Mouse (Mus musculus): ENCODE measurements around the gene Sptlc3. TPM values are rescaled to one million over a fixed set of nuclear protein-coding genes. Genes with fewer than 3 reads are reported as not detected.

Gene Sptlc3
- polyA plus RNA-seq, 2 experiments: not detected

DNA sequence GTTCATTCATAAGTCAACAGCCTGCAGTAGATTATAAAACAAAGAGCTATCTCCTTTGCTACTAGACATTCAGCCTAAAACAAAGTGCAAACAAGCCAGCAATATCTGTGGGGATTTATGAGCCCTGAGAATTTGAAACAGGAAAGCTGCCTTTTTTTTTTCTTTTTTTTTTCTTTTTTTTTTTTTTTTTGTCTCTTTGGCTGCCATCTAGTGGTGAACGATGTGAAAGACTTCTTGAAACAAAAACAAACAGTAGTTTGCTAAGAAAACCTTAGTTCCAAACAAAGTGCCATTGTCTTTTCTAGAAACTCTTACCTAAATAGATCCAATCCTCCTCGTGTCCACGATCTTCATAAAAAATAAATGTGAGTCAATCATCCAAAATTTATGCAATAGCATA lies 85.6 kb downstream of the Sptlc3 start:
- WGBS (ENCODE audit: insufficient replicate concordance): 6% methylated on average over 3 of the region's 3 CpGs

DNA sequence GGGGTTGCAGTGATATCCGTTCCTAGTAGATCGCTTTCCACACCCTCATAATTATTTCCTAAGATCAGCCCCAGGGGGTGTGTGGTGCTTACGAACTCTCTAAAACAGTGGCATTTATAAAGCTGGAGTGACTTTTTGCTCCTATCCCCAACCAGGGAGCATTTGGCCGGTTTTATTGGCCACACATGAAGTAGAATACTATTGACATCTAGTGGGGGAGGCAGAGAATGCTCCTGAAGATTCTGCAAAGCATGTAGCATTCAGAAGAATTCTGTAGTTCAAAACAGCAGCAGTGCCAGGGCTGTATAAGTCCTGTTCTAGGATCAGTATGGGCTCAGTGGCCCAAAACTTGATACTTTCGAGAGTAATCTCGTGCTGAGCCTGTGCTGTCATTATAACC lies 89.1 kb downstream of the Sptlc3 start:
- WGBS (ENCODE audit: insufficient replicate concordance): 41% methylated on average over 6 of the region's 6 CpGs
- no peak overlapping the region for H3K9ac ChIP-seq (replicated peaks)
- H3K36me3 ChIP-seq (replicated peaks; ENCODE audit: control insufficient read depth, insufficient read depth, low read depth): no peaks in the 10 kb centered on the region
- H3K4me2 ChIP-seq (ENCODE audit: low read depth): no peak overlapping the region
- no peak overlapping the region for H3K27ac ChIP-seq
- DNase-seq (ENCODE audit: low read depth in 3 of 3, low spot score in 3 of 3) (no peak), ATAC-seq (ENCODE audit: insufficient read depth) (no peak)
- H3K4me1 ChIP-seq (replicated peaks; ENCODE audit: control insufficient read depth in 2 of 2, insufficient read depth in 2 of 2, low read length in 1 of 2): no peaks in the 10 kb centered on the region
- no peaks in the 10 kb centered on the region for H3K9me3 ChIP-seq (ENCODE audit: control insufficient read depth, low read length)
- H3K4me3 ChIP-seq (ENCODE audit: insufficient read depth in 1 of 2, low read depth in 2 of 2, low read length in 2 of 2): no peak overlapping the region
- TF ChIP-seq EP300 (IDR thresholded peaks at IDR 0.05; ENCODE audit: low read depth) (no peak), CTCF (IDR thresholded peaks at IDR 0.05; ENCODE audit: low read depth) (no peak)
- H3K27me3 ChIP-seq (ENCODE audit: control insufficient read depth, insufficient read depth, low read length): no peaks in the 10 kb centered on the region

More for the DNA sequence above, 85.6 kb downstream of the Sptlc3 start:
- DNase-seq (ENCODE audit: low read depth in 3 of 3, low spot score in 3 of 3): no peak
- no peaks in the 10 kb centered on the region for H3K4me1 ChIP-seq (replicated peaks; ENCODE audit: control insufficient read depth in 2 of 2, insufficient read depth in 2 of 2, low read length in 1 of 2)
- no peaks in the 10 kb centered on the region for H3K36me3 ChIP-seq (replicated peaks; ENCODE audit: control insufficient read depth, insufficient read depth, low read depth)
- H3K4me3 ChIP-seq (ENCODE audit: insufficient read depth in 1 of 2, low read depth in 2 of 2, low read length in 2 of 2): no peak overlapping the region
- no peak overlapping the region for H3K4me2 ChIP-seq (ENCODE audit: low read depth)
- no peaks in the 10 kb centered on the region for H3K9me3 ChIP-seq (ENCODE audit: control insufficient read depth, low read length)
- ATAC-seq (ENCODE audit: insufficient read depth): no peak
- H3K27ac ChIP-seq: no peak overlapping the region
- H3K27me3 ChIP-seq (ENCODE audit: control insufficient read depth, insufficient read depth, low read length): no peaks in the 10 kb centered on the region
- no peak overlapping the region for H3K9ac ChIP-seq (replicated peaks)
- TF ChIP-seq EP300 (IDR thresholded peaks at IDR 0.05; ENCODE audit: low read depth) (no peak), CTCF (IDR thresholded peaks at IDR 0.05; ENCODE audit: low read depth) (no peak)

DNA sequence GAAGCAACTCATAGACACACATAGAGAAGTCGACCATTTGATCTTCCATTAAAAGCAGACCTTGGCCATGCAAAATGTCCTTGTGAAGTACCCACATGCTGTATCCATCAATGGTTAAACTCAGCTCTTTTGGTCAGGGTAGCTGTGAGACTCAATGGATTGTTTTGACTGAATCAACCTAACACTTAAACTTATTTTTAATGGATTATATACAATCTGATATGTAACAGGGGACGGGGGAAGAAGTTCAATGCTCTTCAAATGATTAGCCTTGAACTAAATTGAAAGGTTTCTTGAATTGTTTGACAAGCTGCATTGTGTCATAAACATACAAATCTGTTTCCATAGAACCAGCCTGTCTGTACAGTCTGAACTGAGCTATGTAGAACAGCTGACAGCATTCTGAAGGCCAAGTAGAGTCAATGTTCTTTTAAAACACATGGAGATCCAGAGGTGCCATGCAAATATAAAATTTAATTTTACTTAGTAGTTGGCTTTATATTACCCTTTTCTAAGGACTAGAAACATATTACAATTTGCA lies 94.0 kb downstream of the Sptlc3 start:
- H3K9me3 ChIP-seq (ENCODE audit: control insufficient read depth, low read length): no peaks in the 10 kb centered on the region
- DNase-seq (ENCODE audit: low read depth in 3 of 3, low spot score in 3 of 3) (no peak), ATAC-seq (ENCODE audit: insufficient read depth) (no peak)
- no peaks in the 10 kb centered on the region for H3K36me3 ChIP-seq (replicated peaks; ENCODE audit: control insufficient read depth, insufficient read depth, low read depth)
- H3K4me3 ChIP-seq (ENCODE audit: insufficient read depth in 1 of 2, low read depth in 2 of 2, low read length in 2 of 2): no peak overlapping the region
- H3K27ac ChIP-seq: no peak overlapping the region
- no peak overlapping the region for H3K9ac ChIP-seq (replicated peaks)
- no peak for TF ChIP-seq EP300 (IDR thresholded peaks at IDR 0.05; ENCODE audit: low read depth)
- no peak for TF ChIP-seq CTCF (IDR thresholded peaks at IDR 0.05; ENCODE audit: low read depth)
- WGBS (ENCODE audit: insufficient replicate concordance): 51% methylated on average over 2 of the region's 2 CpGs
- no peaks in the 10 kb centered on the region for H3K4me1 ChIP-seq (replicated peaks; ENCODE audit: control insufficient read depth in 2 of 2, insufficient read depth in 2 of 2, low read length in 1 of 2)
- H3K27me3 ChIP-seq (ENCODE audit: control insufficient read depth, insufficient read depth, low read length): no peaks in the 10 kb centered on the region
- H3K4me2 ChIP-seq (ENCODE audit: low read depth): no peak overlapping the region

DNA sequence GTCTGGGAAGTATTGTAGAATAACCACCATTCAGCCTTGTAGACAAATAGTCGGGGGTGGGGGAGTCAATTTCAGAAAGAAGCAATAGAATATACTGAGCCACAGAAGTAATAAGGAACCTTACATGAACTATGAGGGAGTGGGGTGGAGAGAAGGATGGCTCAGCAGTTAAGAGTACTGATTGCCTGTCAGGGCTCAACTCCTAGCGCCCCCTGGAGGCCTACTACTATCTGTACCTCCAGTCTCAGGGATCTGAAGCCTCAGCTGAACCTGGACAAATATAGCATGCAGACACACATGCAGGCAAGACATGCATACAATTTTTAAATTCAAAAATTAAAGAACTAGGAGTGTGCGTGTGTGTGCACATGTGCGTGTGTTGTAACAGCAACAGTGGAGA lies 96.2 kb downstream of the Sptlc3 start:
- Histone ChIP-seq H3K9ac (replicated peaks) (no peak overlapping the region), H3K36me3 (replicated peaks; ENCODE audit: control insufficient read depth, insufficient read depth, low read depth) (no peaks in the 10 kb centered on the region), H3K4me2 (ENCODE audit: low read depth) (no peak overlapping the region), H3K4me3 (ENCODE audit: insufficient read depth in 1 of 2, low read depth in 2 of 2, low read length in 2 of 2) (no peak overlapping the region), H3K27me3 (ENCODE audit: control insufficient read depth, insufficient read depth, low read length) (no peaks in the 10 kb centered on the region), H3K9me3 (ENCODE audit: control insufficient read depth, low read length) (no peaks in the 10 kb centered on the region), H3K4me1 (replicated peaks; ENCODE audit: control insufficient read depth in 2 of 2, insufficient read depth in 2 of 2, low read length in 1 of 2) (no peaks in the 10 kb centered on the region), H3K27ac (no peak overlapping the region)
- no peak for ATAC-seq (ENCODE audit: insufficient read depth)
- TF ChIP-seq EP300 (IDR thresholded peaks at IDR 0.05; ENCODE audit: low read depth) (no peak), CTCF (IDR thresholded peaks at IDR 0.05; ENCODE audit: low read depth) (peak; percentile 55)
- 35% methylated on average over 4 of the region's 4 CpGs for WGBS (ENCODE audit: insufficient replicate concordance)
- peak in 1 of 3 experiments; percentile 1 for DNase-seq (ENCODE audit: low read depth in 3 of 3, low spot score in 3 of 3)

DNA sequence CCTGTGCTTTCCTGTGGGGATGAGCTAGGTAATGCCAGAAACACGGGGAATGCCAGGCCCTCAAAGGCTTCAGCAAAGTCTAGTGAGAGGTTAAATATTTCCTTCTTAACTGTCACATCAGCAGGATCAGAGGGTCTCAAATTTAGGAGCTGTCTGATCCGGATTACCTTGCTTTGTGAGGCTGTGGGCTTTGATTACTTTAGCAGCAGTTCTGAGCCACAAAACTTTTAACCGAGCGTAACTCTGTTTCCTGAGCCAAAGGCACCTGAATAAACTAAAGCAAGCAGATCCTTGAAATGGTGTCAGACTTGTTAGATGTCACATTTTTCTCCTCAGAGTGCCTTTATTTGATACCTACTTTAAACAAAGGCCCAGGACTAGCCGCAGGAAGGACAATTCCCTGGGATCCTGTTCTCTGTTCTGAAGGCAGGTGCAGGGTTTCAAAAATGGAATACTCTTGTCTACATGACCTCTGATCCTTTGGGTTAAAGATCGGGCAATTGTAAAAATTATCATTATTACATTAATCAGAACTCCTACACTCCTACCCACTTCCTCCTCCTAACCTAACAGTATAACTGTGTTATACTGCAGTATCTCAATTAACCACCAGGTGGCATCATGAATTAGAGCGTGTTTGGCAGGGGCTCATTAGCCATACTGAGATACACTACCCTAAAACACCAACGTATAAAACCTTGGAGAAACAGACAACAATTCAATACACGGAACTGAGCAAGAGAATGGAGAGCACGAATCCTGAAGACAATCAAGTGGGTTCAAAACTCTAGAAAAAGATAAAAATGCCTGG lies 97.4 kb downstream of the Sptlc3 start:
- Histone ChIP-seq H3K36me3 (replicated peaks; ENCODE audit: control insufficient read depth, insufficient read depth, low read depth) (no peaks in the 10 kb centered on the region), H3K4me3 (ENCODE audit: insufficient read depth in 1 of 2, low read depth in 2 of 2, low read length in 2 of 2) (no peak overlapping the region), H3K9me3 (ENCODE audit: control insufficient read depth, low read length) (no peaks in the 10 kb centered on the region), H3K9ac (replicated peaks) (no peak overlapping the region), H3K4me1 (replicated peaks; ENCODE audit: control insufficient read depth in 2 of 2, insufficient read depth in 2 of 2, low read length in 1 of 2) (no peaks in the 10 kb centered on the region), H3K4me2 (ENCODE audit: low read depth) (no peak overlapping the region), H3K27ac (no peak overlapping the region), H3K27me3 (ENCODE audit: control insufficient read depth, insufficient read depth, low read length) (no peaks in the 10 kb centered on the region)
- WGBS (ENCODE audit: insufficient replicate concordance): 37% methylated on average over 10 of the region's 10 CpGs
- ATAC-seq (ENCODE audit: insufficient read depth): no peak
- peak; percentile 4 to 10 (median 9) for DNase-seq (ENCODE audit: low read depth in 3 of 3, low spot score in 3 of 3)
- TF ChIP-seq CTCF (IDR thresholded peaks at IDR 0.05; ENCODE audit: low read depth) (peak; percentile 65), EP300 (IDR thresholded peaks at IDR 0.05; ENCODE audit: low read depth) (no peak)
